Mouse (Mus musculus) forebrain, embryonic 12.5 days (tissue): Measurements from ENCODE around the gene 1700086D15Rik. TPM values are rescaled to one million over a fixed set of nuclear protein-coding genes. Genes with fewer than 3 reads are reported as not detected.

Experiments
- ATAC-seq: fragments of 200-750 bp; cut with Nextera tagmentation; 2 replicates; pipeline ENCODE4 v1.8.0; 2017; ENCODE audit warnings: moderate TSS enrichment; ENCODE audit not compliant: low FRiP score
- H3K27ac ChIP-seq: fragments of 300-500 bp; sonication (generic); 2 replicates; pipeline ENCODE4 v1.5.1; 2016; ENCODE audit warnings: mild to moderate bottlenecking
- H3K27me3 ChIP-seq: fragments of 300-500 bp; sonication (generic); 2 replicates; pipeline ENCODE4 v1.6.1; 2016; ENCODE audit warnings: mild to moderate bottlenecking
- H3K36me3 ChIP-seq: fragments of 300-500 bp; sonication (generic); replicated peaks from 2 replicates; pipeline ENCODE4 v1.6.1; 2016; ENCODE audit warnings: mild to moderate bottlenecking
- H3K4me1 ChIP-seq: fragments of 300-500 bp; sonication (generic); 2 replicates; pipeline ENCODE4 v1.6.1; 2016
- H3K4me2 ChIP-seq: fragments of 300-500 bp; sonication (generic); 2 replicates; pipeline ENCODE4 v1.6.1; 2016; ENCODE audit warnings: mild to moderate bottlenecking, moderate library complexity
- H3K4me3 ChIP-seq: fragments of 300-500 bp; sonication (generic); replicated peaks from 2 replicates; pipeline ENCODE4 v1.5.1; 2016; ENCODE audit warnings: mild to moderate bottlenecking
- H3K9ac ChIP-seq: fragments of 300-500 bp; sonication (generic); 2 replicates; pipeline ENCODE4 v1.6.1; 2016; ENCODE audit warnings: mild to moderate bottlenecking
- H3K9me3 ChIP-seq: fragments of 300-500 bp; sonication (generic); 2 replicates; pipeline ENCODE4 v1.6.1; 2016
- WGBS: fragments of 180-500 bp; shearing (Covaris S2); methylation state at CpG from one replicate; pipeline ENCODE4 v1.1.7; 2016; 5-methylcytosine and 5-hydroxymethylcytosine counted together
- polyA plus RNA-seq: library from polyadenylated mRNA; unstranded; fragments of >200 nt; fragmentation: Nextera tagmentation; extraction: Ambion mirVana; gene quantifications from 2 replicates; pipeline ENCODE4 v1.2.1, GENCODE M21; 2016

The 1700086D15Rik gene
- polyA plus RNA-seq, 1 experiment from 2014 or later: 0.23 TPM

DNA sequence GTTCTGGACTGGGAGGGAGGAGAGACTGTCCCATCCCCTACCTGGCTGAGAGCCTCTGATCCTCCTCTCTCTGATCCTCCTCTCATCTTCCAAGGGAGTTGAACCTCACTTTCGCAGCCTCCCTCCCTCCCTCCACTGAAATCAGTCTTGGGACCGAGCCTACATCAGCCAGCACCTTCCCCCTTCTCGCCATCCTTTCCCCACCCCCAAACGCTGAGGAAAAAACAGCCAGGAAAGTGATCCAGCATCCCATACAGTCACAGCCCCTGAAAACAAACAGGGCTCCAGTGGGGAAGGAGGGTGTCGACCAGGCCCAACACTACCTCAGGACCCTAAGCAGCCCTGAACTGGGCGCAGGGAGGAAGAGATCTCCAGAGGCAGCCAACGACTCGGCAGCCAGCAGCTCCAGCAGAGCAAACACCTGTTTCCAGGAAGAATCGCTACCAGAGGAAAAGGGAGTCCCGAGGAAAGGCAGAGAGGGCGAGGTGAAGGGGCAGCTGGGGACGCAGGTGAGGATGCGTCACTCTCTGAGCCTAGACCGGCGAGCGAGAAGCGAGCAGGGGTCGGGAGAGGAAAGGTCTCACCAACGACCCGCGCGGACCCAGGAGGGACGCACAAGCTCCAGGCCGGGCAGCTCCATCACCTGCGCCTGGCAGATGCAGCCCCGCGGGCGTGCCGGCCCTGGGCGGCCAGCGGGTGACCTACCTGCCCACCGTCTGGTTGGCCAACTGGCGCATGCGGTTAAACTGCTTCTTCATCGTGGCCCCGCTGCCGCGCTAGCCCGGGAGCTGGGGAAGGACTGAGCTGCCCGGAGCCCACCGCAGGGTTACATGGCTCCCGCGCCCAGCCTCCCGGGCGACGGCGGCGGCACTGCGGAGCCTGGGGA, 2.4 kb upstream of the 1700086D15Rik start:
- Histone ChIP-seq H3K27ac (no peak overlapping the region), H3K4me3 (peak overlapping the region; percentile 83), H3K9ac (peak overlapping the region; percentile 88), H3K9me3 (no peaks in the 10 kb centered on the region), H3K4me2 (peak overlapping the region; percentile 91), H3K36me3 (no peaks in the 10 kb centered on the region), H3K27me3 (peaks cover 13% of the 10 kb centered on the region; the same call in 1 of the 2 replicates), H3K4me1 (peaks cover 9% of the 10 kb centered on the region)
- under 1% methylated on average over 43 of the region's 49 CpGs for WGBS
- peak; percentile 89 for ATAC-seq

DNA sequence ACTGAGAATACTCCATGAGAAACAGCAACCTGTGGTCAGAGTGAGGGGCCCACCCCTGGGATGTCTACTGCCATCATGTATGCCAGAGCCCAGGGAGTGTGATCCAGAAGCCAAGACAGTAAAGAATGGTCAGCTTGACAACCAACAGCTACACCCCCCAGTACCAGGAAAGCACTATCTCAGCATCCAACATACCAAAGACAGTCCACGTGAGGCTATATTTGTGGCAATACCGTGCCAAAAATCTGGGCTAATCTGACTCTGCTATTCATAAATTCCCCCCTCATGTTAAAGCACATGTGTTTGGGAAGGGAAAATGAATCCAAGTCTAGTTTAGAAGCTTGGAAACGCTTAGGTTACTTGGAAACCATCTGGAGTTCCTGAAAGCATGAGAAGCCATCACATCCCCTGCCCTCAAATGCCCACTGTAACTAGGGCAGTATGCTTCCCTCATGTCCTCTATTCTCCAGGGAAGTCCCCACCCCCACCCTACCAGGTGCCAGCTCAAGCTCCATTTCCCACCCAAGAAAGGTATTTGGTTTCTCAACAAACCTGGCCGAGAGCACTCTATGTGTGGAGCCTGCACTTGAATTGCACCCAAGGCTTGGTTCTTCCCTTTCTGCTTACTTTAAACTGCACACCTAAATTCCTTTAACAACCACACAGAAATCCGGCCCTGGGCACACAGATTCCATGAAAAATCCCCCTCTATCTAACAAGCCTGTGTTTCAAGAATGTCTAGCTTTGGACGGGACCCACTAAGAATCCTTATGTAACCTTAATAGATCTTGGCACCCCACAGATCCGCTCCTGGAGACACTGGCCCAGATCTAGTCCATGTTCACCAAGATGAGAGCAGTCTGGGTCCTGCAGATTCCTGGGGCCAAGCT, 1.5 kb upstream of the 1700086D15Rik start:
- Histone ChIP-seq H3K27me3 (peaks cover 13% of the 10 kb centered on the region; the same call in 1 of the 2 replicates), H3K36me3 (no peaks in the 10 kb centered on the region), H3K4me2 (peak overlapping the region; percentile 91), H3K4me1 (peaks cover 9% of the 10 kb centered on the region), H3K4me3 (peak overlapping the region; percentile 83; the same call in 1 of the 2 replicates), H3K9me3 (no peaks in the 10 kb centered on the region), H3K27ac (no peak overlapping the region), H3K9ac (peak overlapping the region; percentile 88; the same call in 1 of the 2 replicates)
- no peak for ATAC-seq
- 62% methylated on average over 7 of the region's 7 CpGs for WGBS

- Histone ChIP-seq H3K4me1 (peaks cover 9% of the 10 kb centered on the region), H3K4me2 (no peak overlapping the region), H3K9me3 (no peaks in the 10 kb centered on the region), H3K27me3 (peaks cover 13% of the 10 kb centered on the region; the same call in 1 of the 2 replicates), H3K36me3 (no peaks in the 10 kb centered on the region), H3K4me3 (no peak overlapping the region), H3K9ac (no peak overlapping the region), H3K27ac (no peak overlapping the region)
- WGBS: 95% methylated on average over 5 of the region's 5 CpGs
- ATAC-seq: no peak
These were observed 1.1 kb downstream of the 1700086D15Rik start for GRCm38 (mm10) chr11:65158658-65158990.

- H3K4me2 ChIP-seq: no peak overlapping the region
- H3K9ac ChIP-seq: no peak overlapping the region
- no peak for ATAC-seq
- no peak overlapping the region for H3K27ac ChIP-seq
- peaks cover 9% of the 10 kb centered on the region for H3K4me1 ChIP-seq
- peaks cover 13% of the 10 kb centered on the region; the same call in 1 of the 2 replicates for H3K27me3 ChIP-seq
- WGBS: 96% methylated on average over 20 of the region's 20 CpGs
- no peak overlapping the region for H3K4me3 ChIP-seq
- no peaks in the 10 kb centered on the region for H3K36me3 ChIP-seq
- H3K9me3 ChIP-seq: no peaks in the 10 kb centered on the region
These were observed 1.6 kb downstream of the 1700086D15Rik start for GRCm38 (mm10) chr11:65157966-65158657.

GRCm38 (mm10) chr11:65153006-65153405, 6.7 kb downstream of the 1700086D15Rik start:
- no peak overlapping the region for H3K27ac ChIP-seq
- H3K9me3 ChIP-seq: no peaks in the 10 kb centered on the region
- H3K4me1 ChIP-seq: no peaks in the 10 kb centered on the region
- H3K27me3 ChIP-seq: no peaks in the 10 kb centered on the region
- H3K4me3 ChIP-seq: no peak overlapping the region
- 92% methylated on average over 5 of the region's 5 CpGs for WGBS
- no peaks in the 10 kb centered on the region for H3K36me3 ChIP-seq
- ATAC-seq: no peak
- no peak overlapping the region for H3K9ac ChIP-seq
- no peak overlapping the region for H3K4me2 ChIP-seq

- Histone ChIP-seq H3K4me2 (no peak overlapping the region), H3K4me1 (no peaks in the 10 kb centered on the region), H3K27ac (no peak overlapping the region), H3K9ac (no peak overlapping the region), H3K9me3 (no peaks in the 10 kb centered on the region), H3K36me3 (no peaks in the 10 kb centered on the region), H3K27me3 (no peaks in the 10 kb centered on the region), H3K4me3 (no peak overlapping the region)
- 88% methylated on average over 7 of the region's 7 CpGs for WGBS
- no peak for ATAC-seq
These were observed 11.2 kb downstream of the 1700086D15Rik start for GRCm38 (mm10) chr11:65148441-65148840.

GRCm38 (mm10) chr11:65142838-65143417, 16.8 kb downstream of the 1700086D15Rik start:
- no peak overlapping the region for H3K4me2 ChIP-seq
- no peak overlapping the region for H3K27ac ChIP-seq
- H3K9me3 ChIP-seq: no peaks in the 10 kb centered on the region
- H3K36me3 ChIP-seq: no peaks in the 10 kb centered on the region
- no peak overlapping the region for H3K4me3 ChIP-seq
- WGBS: 74% methylated on average over 4 of the region's 4 CpGs
- ATAC-seq: no peak
- H3K9ac ChIP-seq: no peak overlapping the region
- H3K27me3 ChIP-seq: no peaks in the 10 kb centered on the region
- H3K4me1 ChIP-seq: no peaks in the 10 kb centered on the region

DNA sequence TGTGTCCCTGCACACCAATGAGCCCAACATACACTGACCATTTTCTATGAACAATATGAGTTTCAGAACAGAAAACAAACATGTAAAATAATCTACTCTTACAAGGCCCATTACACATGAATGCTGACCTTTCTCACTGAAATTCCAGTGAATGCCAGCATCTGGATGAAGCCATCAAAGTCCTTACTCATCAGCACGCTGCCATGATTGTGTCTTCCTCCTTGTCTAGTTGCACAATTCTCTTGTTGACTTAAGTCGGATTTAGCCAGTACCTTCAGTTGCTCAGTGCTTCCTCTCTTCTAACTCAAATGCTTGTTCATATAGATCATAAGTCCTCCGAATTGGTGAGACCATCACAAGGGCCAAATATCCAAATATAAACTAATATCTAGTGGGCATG, 20.7 kb downstream of the 1700086D15Rik start:
- ATAC-seq: no peak

GRCm38 (mm10) chr11:65137145-65137652, 22.5 kb downstream of the 1700086D15Rik start:
- H3K9me3 ChIP-seq: no peaks in the 10 kb centered on the region
- H3K4me3 ChIP-seq: no peak overlapping the region
- H3K4me2 ChIP-seq: no peak overlapping the region
- ATAC-seq: no peak
- no peaks in the 10 kb centered on the region for H3K36me3 ChIP-seq
- no peak overlapping the region for H3K9ac ChIP-seq
- 64% methylated on average over 2 of the region's 2 CpGs for WGBS
- no peak overlapping the region for H3K27ac ChIP-seq
- peaks cover 5% of the 10 kb centered on the region; the same call in 1 of the 2 replicates for H3K4me1 ChIP-seq
- no peaks in the 10 kb centered on the region for H3K27me3 ChIP-seq

More for the DNA sequence above, 20.7 kb downstream of the 1700086D15Rik start:
- H3K27me3 ChIP-seq: no peaks in the 10 kb centered on the region
- no peak overlapping the region for H3K9ac ChIP-seq
- no peaks in the 10 kb centered on the region for H3K36me3 ChIP-seq
- H3K9me3 ChIP-seq: no peaks in the 10 kb centered on the region
- H3K4me1 ChIP-seq: peaks cover 5% of the 10 kb centered on the region; the same call in 1 of the 2 replicates
- WGBS: 88% methylated on average over 3 of the region's 3 CpGs
- no peak overlapping the region for H3K4me2 ChIP-seq
- H3K4me3 ChIP-seq: no peak overlapping the region
- H3K27ac ChIP-seq: no peak overlapping the region

DNA sequence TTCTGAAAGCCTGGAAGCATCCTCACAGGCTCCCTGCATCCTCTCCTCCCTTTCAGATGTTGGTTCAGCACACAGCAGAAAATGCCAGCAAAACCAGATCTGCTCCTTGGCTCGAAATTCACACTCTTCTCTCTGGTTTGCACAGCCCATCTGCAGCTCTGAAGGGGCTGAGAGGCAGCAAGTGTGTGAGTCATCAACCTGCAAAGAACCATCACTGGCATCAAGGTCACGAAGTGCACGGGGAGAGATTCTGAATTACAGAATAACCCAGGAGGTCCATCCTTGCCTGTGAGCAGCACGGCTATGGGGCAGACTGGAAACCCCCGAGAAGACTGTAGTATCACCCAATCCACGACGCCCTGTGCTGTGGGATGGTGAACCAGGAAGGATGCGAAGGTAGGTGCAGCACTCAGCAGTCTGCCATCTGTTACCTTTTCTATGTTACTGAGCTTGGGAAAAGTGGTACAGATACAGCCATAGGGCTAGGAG, 24.4 kb downstream of the 1700086D15Rik start:
- H3K27me3 ChIP-seq: no peaks in the 10 kb centered on the region
- no peak for ATAC-seq
- no peak overlapping the region for H3K9ac ChIP-seq
- 82% methylated on average over 8 of the region's 8 CpGs for WGBS
- H3K4me3 ChIP-seq: no peak overlapping the region
- H3K27ac ChIP-seq: no peak overlapping the region
- H3K4me2 ChIP-seq: no peak overlapping the region
- H3K36me3 ChIP-seq: no peaks in the 10 kb centered on the region
- H3K9me3 ChIP-seq: no peaks in the 10 kb centered on the region
- peaks cover 5% of the 10 kb centered on the region; the same call in 1 of the 2 replicates for H3K4me1 ChIP-seq

DNA sequence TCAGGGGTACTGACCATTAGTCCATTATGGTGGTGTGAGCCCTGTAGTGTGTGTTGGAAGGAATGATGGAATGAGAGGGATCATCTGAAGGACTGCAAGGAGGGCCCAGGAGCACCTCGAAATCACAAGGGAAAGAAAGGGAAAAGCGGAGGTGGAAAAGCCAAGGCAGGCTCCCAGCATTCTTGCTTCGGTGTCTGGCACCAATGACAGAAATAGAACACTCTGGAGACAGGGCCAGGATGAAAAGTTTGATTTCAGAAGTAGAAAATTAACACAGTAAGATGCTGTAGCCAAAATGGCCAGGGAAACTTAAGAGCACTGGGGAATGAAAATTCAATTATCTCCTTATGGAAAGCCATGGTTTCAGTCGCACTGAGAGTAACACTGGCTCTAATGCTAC, 26.0 kb downstream of the 1700086D15Rik start:
- H3K9ac ChIP-seq: no peak overlapping the region
- H3K4me1 ChIP-seq: peaks cover 5% of the 10 kb centered on the region; the same call in 1 of the 2 replicates
- no peaks in the 10 kb centered on the region for H3K27me3 ChIP-seq
- no peak overlapping the region for H3K4me2 ChIP-seq
- ATAC-seq: no peak
- no peak overlapping the region for H3K27ac ChIP-seq
- no peaks in the 10 kb centered on the region for H3K9me3 ChIP-seq
- H3K36me3 ChIP-seq: no peaks in the 10 kb centered on the region
- H3K4me3 ChIP-seq: no peak overlapping the region
- 96% methylated on average over 4 of the region's 4 CpGs for WGBS
